Mouse (Mus musculus) lung, adult 18-20 months (tissue): ENCODE data around the gene Nrg4.
"Not testable (repeated sequence)": the region's sequence is repeated elsewhere in the genome, so short reads cannot be mapped to it uniquely, and the experiment has no call there.

ENCODE experiments used
- DNase-seq, 2 experiments: peaks; one replicate each; pipeline ENCODE4 v3.0.0; 2022; ENCODE audit warnings: mixed read lengths in 2 of 2

Gene Nrg4

DNA sequence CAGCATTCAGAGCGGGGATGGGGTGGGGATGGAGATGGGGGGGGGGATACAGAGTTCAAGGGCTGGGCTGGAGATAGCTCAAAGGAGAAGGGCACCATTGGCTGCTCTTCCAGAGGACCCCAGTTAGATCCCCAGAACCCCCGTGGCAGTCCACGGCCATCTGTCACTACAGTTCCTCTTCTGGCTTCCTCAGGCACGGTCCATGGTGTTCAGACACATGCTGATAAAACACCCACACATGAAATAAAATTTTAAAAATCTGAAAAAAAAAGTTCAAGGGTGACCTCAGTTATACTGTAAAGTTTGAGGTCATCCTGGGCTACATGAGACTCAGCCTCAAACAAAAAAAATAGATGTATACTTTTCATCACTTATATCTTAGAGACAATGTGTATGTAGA is 78.2 kb downstream of the Nrg4 start:
- no peak for DNase-seq

DNA sequence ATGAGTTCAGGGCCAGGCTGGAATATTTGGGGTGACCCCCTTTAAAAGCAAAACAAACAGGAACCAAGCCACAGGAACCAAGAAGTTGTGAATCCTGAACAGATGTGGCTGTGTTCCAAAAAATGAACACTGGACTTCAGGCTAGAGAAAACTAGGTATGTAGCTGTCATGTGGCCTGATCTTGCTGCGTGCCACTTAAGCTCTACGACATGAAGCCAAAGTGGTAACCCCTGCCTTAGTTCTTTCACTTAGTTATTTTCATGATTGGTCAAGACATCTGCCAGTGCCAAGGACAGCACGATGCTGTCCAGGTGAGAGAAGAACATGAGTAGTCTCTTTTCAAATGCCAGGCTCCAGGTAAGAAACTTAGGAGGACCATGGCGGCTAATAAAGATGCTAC is 79.7 kb downstream of the Nrg4 start:
- DNase-seq: no peak

DNA sequence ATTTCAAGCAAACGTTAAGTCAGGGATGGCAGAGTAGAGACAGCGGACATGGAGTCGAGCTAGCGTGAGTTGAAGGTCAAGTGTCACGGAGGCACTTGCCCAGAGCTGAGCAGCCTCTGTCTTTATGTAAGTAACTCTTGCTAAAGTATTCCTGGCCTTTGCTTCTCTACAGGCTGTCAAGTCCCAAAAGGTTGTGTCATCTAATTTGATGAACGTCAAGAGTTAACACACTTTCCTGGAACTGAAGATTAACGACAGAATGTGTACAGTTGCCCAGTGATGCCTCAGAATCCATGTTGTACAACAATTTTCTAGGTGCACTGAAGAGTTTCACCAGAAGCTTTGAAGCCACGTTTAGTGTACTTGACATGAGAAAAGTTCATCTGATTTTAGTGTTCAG is 80.2 kb downstream of the Nrg4 start:
- DNase-seq: no peak

DNA sequence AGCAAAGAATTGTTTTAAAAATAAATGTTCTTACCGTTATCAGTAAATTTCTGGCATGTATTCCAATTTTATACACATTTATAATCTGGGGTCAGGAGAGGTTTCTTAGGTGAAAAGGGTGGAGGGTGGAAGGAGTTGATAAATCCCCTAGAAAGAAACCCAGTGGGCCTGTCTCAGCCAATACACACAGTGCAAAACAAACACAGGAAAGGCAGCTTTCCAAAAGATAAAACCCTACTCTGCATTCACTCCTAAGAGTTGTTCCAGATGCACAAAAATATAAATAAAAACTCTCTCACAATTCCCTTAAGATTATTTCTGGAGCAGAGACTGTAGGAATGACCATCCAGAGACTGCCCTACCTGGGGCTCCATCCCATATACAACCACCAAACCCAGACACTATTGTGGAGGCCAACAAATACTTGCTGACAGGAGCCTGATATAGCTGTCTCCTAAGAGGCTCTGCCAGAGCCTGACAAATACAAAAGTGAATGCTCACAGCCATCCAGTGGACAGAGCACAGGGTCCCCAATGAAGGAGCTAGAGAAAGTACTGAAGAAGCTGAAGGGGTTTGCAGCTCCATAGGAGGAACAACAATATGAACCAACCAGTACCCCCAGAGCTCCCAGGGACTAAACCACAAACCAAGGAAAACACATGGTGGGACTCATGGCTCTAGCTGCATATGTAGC is 81.4 kb downstream of the Nrg4 start:
- DNase-seq: not testable (repeated sequence)

DNA sequence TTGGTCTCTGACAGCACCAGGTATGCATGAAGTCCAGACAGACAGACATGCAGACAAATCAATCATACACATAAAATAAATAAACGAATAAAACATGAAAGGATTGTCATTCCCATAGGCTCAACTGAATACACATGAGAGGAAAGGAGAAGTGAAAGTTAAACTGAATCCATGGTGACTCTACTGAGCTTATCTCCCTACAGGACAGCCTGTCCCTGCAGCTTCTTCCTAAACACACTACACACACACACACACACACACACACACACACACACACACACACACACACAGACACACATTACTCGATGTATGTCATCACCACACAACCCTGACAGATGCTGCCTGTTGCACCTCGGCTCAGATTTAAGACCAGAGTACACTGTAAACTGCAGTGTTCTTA is 82.6 kb downstream of the Nrg4 start:
- no peak for DNase-seq

DNA sequence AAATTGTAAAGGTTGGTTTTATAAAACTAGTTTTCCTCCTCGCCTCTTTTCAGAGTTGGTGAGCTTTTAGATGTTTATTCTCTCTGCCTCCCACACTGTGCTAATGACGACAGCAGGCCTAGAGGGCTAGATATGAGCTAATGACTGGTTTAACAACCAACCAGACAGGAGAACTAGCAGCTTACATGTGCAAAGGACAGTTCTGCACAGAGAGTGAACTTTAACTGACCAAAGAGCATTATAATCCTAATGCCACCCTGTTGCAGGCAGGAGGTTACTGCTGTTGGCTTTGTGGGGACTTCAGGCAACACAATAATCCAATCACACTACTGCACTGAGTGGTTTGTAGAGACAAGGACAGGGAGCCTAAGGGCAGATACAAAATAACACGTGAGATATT is 83.4 kb downstream of the Nrg4 start:
- DNase-seq: no peak

DNA sequence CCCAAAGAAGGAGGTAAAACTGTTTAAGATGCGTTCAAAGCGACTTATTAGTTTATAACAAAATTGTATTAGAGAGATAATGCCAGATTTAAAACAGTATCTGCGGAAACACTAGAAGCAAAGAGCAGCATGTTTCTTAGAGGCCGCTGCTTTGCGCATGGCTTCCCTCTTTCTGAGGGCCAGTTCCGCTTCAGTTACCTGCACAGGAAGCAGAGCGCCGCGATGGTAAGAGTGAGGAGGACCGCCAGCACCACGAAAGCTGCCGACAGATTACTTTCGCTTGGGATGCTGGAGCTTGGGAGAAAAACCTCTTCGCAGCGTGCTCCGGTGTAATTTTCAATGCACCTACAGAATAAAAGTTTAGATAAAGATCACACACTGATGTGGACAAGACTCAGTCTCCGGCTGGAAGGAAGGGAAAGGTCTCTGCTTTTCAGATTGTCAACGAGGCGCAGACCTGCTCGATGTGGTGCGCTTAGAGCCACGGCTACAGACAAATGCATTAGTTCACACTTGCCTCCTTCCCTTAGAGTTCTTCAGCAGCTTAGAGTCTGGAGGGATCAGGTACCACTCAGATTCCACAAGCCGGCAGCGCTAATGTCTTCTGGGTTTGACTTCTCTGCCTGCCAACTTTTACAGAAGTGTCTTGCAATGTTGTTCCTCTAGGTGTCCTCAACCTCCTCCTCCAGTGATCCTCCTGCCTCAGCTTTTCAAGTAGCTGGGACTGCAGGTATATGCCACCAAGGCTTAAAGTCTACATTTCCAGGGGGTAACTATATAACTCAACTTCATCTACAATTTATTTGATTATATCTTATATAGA is 84.6 kb downstream of the Nrg4 start:
- DNase-seq: no peak

DNA sequence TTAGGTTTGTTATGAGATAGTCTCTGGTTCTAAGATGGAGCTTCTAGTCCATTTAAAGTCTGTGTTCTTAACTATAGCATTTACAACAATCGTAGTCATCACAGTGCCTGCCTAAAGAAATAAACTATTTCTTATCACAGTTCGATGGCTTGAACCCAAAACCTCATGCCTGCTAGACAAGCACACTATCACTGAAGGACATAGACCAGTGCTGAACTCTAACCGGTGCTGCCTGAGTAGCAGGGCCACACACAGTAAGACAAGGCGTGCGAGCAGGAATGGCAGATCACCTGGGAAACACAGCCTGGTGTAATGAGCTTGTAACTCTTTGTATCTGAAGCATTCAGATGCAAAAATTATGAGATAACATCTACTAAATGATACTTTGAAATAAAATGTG is 85.8 kb downstream of the Nrg4 start:
- DNase-seq: no peak

DNA sequence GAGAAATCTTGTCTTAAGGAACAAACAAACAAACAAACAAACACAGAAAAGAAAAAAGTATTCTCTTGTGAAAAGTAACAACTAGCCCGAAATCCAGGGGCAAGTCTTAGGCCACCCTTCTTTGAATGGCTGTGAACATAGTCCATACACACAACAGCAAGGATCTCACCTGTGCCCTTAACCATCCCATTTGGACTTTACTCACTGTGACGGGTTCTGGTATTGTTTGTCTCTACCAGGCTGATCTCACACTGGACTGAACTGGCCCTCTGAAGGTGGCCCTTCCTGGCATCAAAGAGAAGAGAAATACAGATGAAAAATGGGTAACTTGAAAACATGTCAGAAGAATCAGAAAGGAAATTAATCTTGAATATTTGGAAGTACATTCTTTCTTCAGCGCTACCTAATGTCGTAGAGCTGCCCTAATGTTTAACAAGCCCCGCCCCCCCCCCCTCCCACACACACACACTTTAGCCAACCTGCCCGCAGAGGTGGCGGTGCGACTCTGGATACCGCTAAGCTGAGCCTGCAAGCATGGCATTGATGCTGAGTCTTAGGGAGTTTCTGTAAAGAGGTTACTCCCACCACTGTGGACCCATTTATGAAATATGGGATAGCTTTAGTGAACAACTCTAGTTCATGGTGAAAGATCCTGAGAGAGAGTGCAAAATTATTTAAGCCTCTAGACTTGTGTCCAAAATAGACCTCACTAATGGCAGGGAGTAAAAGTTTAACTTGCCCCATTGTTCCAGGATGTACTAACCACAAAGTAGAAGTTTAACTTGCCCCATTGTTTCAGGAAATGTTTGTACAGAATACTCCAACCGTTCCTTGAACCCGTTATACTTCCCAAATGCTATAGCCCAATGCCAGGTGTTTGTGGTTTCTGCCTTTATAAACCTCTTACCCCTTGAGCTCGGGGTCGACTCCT is 90.1 kb downstream of the Nrg4 start:
- DNase-seq: no peak

DNA sequence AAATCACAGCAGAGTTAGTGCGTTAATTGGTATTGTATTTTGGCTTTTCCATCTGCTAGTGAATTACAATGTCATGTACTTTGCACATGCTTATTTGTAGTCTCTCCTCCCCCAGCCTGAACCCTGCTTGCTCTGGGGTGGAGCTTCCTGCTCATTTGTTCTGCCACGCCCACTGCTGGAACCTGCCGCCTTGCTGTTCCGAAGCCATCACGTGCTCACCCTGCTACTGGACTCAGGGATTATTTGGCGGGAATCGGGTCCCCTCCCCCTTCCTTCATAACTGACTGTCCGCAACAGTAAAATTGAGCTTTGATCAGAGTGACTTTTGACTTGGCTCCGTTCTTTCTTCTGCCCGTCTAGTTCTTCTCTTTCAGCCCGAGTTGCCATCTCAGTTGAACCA is 93.6 kb downstream of the Nrg4 start:
- peak in 1 of 2 experiments; percentile 15 for DNase-seq

DNA sequence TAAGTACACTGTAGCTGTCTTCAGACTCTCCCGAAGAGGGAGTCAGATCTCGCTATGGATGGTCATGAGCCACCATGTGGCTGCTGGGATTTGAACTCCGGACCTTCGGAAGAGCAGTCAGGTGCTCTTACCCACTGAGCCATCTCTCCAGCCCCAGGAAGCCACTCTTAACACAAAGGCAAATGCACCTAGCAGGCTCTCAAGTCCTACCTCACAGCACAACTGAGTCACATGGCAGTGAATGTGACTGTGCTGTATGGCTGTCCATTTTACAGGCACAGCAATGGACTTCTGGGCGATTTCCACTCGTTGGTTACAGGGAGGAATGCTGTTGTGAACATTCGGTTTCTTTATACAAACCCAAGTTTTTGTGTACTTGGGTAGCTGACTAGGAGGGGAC is 94.1 kb downstream of the Nrg4 start:
- DNase-seq: no peak

DNA sequence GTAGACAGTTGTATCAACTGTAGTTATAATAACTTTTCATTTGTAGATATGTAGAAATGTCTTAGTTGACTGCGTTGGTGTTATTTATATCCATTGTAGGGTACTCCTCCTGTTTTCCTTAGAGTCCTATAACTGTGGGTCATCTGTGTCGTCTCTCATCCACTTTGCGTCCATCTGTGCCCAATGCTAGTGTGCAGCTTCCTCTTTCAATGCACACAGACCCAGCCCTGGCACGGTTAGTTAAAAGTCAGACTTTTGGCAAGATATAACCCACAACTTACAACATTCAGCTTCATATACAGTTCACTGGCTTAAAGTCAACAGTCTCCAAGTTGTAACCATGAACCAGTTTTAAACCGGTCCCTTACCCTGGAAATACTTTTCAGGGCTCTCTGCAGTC is 94.5 kb downstream of the Nrg4 start:
- no peak for DNase-seq

DNA sequence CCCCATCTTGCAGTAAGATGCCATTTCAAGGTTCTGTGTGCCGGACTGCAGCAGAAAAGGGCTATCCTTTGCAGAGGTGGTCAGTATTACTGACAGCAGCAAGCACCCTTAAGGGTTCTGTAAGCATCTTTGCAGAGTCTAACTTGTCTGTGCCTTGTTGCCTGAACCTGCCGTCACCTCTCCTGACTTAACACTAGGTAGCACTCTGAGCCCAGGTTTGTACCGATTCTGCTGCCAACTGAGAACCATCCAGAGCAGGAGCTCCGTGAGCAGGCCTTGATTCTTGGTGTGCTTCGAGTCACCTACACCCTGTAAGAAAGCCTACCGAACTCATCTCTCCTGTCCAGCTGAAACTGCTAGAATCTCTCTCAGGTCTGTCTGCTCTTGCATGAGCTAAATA is 95.1 kb downstream of the Nrg4 start:
- no peak for DNase-seq

DNA sequence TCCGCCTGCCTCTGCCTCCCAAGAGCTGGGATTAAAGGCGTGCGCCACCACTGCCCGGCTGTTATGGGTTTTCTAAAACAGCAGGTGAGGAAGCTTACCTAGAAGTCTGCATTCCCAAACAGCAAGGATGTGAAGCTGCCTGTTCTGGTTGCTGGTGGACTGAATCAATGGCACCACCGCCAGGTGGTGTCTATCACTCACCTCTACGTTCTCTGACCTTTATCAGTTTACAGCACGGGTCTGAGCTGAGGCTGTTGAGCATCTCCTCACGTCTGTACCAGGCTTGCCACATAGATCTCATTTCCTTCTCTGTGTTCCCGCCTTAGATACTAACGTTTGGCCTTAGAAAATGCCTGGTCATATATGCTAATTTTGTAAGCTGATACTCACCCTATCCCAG is 97.6 kb downstream of the Nrg4 start:
- no peak for DNase-seq

DNA sequence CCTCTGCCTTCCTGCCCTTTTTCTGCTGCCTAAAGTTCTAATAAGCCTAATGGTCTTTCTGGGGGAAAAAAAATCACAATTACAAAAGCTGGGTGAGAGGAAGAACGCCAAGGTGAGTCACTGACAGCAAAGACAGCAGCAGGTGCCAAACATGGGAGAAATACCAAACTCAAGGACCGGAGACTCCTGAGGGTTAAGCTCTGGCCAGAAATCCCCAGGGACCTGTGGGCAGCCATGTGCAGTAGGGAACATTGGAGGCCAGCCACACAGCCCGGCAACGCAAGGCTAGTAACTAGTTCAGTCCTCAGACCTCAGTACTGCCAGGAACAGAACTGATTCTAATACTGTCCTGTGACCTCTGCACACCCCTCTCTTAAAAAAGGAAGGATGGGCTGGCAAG is 98.5 kb downstream of the Nrg4 start:
- DNase-seq: no peak

DNA sequence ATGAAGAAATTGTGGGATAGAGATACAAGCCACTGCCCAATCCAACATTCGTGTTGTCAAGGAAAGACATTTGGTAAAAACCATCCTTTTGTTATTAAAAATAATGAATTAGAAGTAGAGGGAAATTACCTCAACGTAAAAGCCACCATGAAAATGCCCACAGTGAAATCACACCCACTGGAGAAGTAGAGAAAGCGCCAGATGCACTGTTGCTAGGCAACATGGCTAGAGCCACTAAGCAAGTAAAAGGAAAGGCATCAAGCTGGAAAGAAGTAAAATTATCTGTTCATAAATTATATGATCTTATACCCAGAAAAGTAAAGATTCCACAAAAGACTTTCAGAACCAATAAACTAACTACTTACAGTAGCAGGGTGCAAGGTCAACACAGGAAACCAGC is 100.4 kb downstream of the Nrg4 start:
- DNase-seq: no peak

DNA sequence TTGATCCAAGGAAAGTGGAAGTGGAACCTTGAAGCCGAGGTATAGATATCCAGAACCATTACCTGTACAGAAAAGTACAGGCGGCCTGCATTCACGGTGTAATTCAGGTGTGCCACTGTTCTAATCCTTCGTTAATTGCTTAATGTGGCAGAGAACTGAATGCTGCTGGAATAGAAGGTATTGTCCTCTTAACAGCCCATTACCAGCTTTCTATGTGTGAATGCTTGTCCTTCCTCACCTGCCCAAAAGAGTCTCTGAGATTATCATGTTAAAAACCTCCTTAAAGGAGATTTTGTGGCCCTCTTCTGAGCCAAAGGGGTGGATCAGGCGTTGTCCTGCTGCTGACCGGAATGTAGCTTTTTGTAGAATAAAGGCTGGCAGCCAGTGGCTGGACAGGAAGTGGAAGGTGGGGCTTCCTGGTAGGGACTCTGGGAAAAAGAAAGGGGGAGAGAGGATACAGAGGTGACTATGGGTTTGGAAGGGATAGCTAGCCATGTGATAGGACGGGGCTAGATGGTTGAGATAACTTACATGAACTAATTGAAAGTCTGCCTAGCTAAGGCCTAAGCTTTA is 101.4 kb downstream of the Nrg4 start:
- DNase-seq: no peak

DNA sequence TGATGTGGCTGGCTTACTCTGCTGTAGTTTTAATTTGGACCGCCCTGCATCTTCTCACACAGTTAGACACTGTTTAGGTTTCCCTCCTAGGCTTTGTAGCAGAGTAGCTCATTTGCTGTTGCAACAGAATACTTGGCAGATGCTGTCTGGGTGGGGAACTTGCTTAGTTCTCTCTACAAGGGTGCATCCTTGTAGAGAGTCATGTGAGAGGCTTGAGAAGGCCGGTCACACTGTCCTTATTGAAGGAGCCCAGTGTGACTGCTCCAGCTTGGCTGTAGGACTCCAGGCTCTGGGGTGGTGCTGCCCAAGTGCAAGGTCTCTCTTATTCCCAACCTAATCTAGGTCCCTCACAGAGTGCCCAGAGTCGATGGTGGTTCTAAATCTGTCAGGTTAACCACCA is 109.3 kb downstream of the Nrg4 start:
- no peak for DNase-seq

DNA sequence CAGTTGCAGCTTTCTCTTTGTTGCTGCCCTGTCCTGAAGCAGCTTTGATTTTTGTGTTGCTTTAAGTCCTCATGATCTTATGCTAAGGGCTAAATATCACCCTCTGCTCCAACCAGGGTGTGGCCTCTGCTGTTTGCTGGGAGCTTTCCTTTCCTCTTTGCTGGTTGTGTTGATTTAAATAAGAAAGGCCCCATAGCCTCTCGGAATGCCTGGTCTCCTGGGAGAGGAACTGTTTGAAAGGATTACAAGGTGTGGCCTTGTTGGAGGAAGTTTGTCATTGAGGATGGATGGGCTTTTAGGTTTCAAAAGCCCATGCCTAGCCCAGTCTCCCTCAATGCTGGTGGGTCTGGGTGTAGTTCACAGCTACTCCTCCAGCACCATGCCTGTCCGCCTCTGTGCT is 110.6 kb downstream of the Nrg4 start:
- no peak for DNase-seq

DNA sequence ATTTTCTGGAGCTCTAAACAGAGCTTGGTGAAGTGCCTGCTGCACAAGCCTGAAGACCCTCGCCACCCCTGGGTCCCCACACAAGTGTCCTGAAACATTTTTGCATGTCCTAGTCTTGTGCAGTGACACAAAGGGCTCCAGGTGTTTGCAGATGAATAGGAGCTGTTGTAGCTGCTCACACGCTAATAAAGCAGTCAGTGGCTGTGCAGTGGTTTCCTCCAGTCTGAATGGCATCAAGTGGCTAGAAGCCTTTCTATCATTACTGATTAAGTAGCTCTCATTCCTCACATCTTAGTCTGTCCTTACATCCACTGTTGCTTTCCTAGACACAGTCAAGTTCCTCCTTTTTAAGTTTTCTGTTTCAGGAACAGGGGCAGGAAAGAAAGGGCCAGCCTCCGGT is 111.0 kb downstream of the Nrg4 start:
- no peak for DNase-seq

DNA sequence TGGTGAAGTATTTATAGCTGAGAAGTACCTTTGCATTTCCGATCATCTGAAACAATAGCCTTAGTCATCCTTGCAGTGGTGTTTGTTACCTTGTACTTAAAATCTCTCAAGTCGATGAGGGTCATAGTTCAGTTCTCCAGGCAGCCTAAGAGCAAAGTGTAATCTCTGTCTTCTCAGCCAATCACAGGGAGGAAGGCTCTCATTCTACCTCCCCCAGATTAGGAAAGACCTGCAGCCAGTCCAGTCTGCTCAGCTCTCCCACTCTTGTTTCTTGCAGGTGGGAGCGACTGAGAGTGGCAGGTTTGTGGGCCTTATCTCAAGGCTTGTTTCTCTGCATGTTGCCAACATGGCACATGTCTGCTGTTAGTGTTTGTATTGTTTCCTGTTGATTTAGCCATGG is 111.6 kb downstream of the Nrg4 start:
- DNase-seq: no peak

DNA sequence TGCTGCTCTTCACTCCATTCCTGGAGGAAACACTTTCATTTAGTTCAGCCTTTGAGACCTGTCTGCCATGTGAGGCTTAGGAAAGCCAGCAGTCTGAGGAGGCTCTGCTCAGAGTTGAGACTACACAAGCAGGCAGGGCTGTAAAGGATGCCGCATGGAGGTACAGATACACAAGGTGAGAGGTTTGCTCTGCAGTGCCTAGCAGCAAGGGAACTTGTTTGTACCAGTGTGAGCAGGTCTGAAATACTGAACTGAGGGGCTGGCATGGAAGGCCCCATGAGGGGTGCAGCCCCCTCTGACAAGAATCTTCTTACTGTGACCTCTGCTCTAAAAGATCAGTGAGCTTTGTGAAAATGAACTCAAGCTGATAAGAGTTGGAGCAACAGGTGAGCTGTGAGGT is 113.2 kb downstream of the Nrg4 start:
- DNase-seq: no peak

DNA sequence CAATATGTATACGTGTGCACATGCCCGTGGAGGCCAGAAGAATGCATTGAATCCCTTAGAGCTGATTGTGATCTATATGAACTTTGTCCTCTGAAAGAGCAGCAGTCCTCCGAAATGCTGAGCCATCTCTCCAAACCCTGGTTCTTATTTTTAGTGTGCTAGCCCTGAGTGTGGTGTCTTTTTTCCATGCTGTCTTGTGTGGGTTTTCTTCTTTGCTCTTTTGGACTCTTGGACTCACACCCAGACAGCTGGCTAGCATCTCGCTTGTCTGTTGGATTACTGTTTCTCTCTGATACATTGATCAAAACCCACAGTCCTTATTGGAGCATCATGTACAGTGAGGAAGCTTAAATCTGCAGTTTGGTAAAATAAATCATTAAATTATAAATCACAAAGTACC is 115.0 kb downstream of the Nrg4 start:
- DNase-seq: no peak
